Mouse (Mus musculus): ENCODE results near the gene Crygs. TPM values are rescaled to one million over a fixed set of nuclear protein-coding genes. Genes with fewer than 3 reads are reported as not detected.
A peak's percentile ranks its signal among the peaks of the same experiment; 100 is the strongest.

Gene Crygs
- polyA plus RNA-seq, 1 experiment from 2014 or later: not detected

GRCm38 (mm10) chr16:22820731-22821130, 9.4 kb upstream of the Crygs start:
- H3K27me3 ChIP-seq: no peaks in the 10 kb centered on the region
- 66% methylated on average over 8 of the region's 8 CpGs for WGBS

GRCm38 (mm10) chr16:22807468-22808070, 3.8 kb downstream of the Crygs start:
- 16% methylated on average over 17 of the region's 17 CpGs for WGBS
- H3K4me2 ChIP-seq (replicated peaks): peak overlapping the region; percentile 25; the same call in 1 of the 2 replicates
- H3K27me3 ChIP-seq: peaks cover 33% of the 10 kb centered on the region
- H3K4me1 ChIP-seq: no peaks in the 10 kb centered on the region
- H3K27ac ChIP-seq: no peak overlapping the region
- no peaks in the 10 kb centered on the region for H3K36me3 ChIP-seq
- no peak overlapping the region for H3K4me3 ChIP-seq
- H3K9me3 ChIP-seq (replicated peaks): no peaks in the 10 kb centered on the region
- no peak for ATAC-seq (ENCODE audit: low FRiP score)
- no peak overlapping the region for H3K9ac ChIP-seq

More at GRCm38 (mm10) chr16:22820731-22821130, 9.4 kb upstream of the Crygs start:
- no peak for ATAC-seq (ENCODE audit: low FRiP score)
- Histone ChIP-seq H3K36me3 (peaks cover 24% of the 10 kb centered on the region), H3K4me2 (replicated peaks) (no peak overlapping the region), H3K4me3 (no peak overlapping the region), H3K27ac (no peak overlapping the region), H3K9ac (no peak overlapping the region), H3K9me3 (replicated peaks) (no peaks in the 10 kb centered on the region), H3K4me1 (no peaks in the 10 kb centered on the region)

GRCm38 (mm10) chr16:22802786-22803185, 8.6 kb downstream of the Crygs start:
- H3K36me3 ChIP-seq: no peaks in the 10 kb centered on the region
- H3K4me1 ChIP-seq: peaks cover 13% of the 10 kb centered on the region
- WGBS: 80% methylated on average over 7 of the region's 7 CpGs
- no peaks in the 10 kb centered on the region for H3K9me3 ChIP-seq (replicated peaks)
- H3K27ac ChIP-seq: no peak overlapping the region
- no peak for ATAC-seq (ENCODE audit: low FRiP score)
- no peak overlapping the region for H3K4me2 ChIP-seq (replicated peaks)
- H3K9ac ChIP-seq: no peak overlapping the region
- H3K4me3 ChIP-seq: no peak overlapping the region
- peaks cover 55% of the 10 kb centered on the region for H3K27me3 ChIP-seq

GRCm38 (mm10) chr16:22800849-22801109, 10.6 kb downstream of the Crygs start:
- peaks cover 71% of the 10 kb centered on the region for H3K27me3 ChIP-seq
- no peaks in the 10 kb centered on the region for H3K36me3 ChIP-seq
- 24% methylated on average over 5 of the region's 5 CpGs for WGBS
- H3K27ac ChIP-seq: no peak overlapping the region
- no peak overlapping the region for H3K4me3 ChIP-seq
- no peaks in the 10 kb centered on the region for H3K9me3 ChIP-seq (replicated peaks)
- H3K4me2 ChIP-seq (replicated peaks): no peak overlapping the region
- peaks cover 13% of the 10 kb centered on the region for H3K4me1 ChIP-seq
- peak; percentile 29; the same call in 1 of the 2 replicates for ATAC-seq (ENCODE audit: low FRiP score)
- no peak overlapping the region for H3K9ac ChIP-seq

GRCm38 (mm10) chr16:22800026-22800848, 11.1 kb downstream of the Crygs start:
- H3K4me3 ChIP-seq: no peak overlapping the region
- H3K4me2 ChIP-seq (replicated peaks): no peak overlapping the region
- H3K4me1 ChIP-seq: peaks cover 13% of the 10 kb centered on the region
- 19% methylated on average over 6 of the region's 6 CpGs for WGBS
- no peaks in the 10 kb centered on the region for H3K36me3 ChIP-seq
- no peak overlapping the region for H3K9ac ChIP-seq
- H3K27me3 ChIP-seq: peaks cover 74% of the 10 kb centered on the region
- peak; percentile 82 for ATAC-seq (ENCODE audit: low FRiP score)
- no peaks in the 10 kb centered on the region for H3K9me3 ChIP-seq (replicated peaks)
- no peak overlapping the region for H3K27ac ChIP-seq

GRCm38 (mm10) chr16:22798520-22798919, 12.9 kb downstream of the Crygs start:
- Histone ChIP-seq H3K9ac (no peak overlapping the region), H3K36me3 (no peaks in the 10 kb centered on the region), H3K4me2 (replicated peaks) (no peak overlapping the region), H3K27me3 (peaks cover 73% of the 10 kb centered on the region), H3K27ac (no peak overlapping the region), H3K9me3 (replicated peaks) (no peaks in the 10 kb centered on the region), H3K4me1 (peaks cover 13% of the 10 kb centered on the region), H3K4me3 (no peak overlapping the region)
- 83% methylated on average over 3 of the region's 3 CpGs for WGBS
- no peak for ATAC-seq (ENCODE audit: low FRiP score)

GRCm38 (mm10) chr16:22797521-22797920, 13.9 kb downstream of the Crygs start:
- no peak overlapping the region for H3K4me2 ChIP-seq (replicated peaks)
- H3K27me3 ChIP-seq: peaks cover 72% of the 10 kb centered on the region
- H3K4me1 ChIP-seq: peaks cover 13% of the 10 kb centered on the region

GRCm38 (mm10) chr16:22795497-22795896, 15.9 kb downstream of the Crygs start:
- no peak for ATAC-seq (ENCODE audit: low FRiP score)
- H3K9me3 ChIP-seq (replicated peaks): no peaks in the 10 kb centered on the region
- peaks cover 65% of the 10 kb centered on the region for H3K27me3 ChIP-seq
- whole genome bisulfite sequencing: 54% methylated on average over 3 of the region's 3 CpGs
- H3K36me3 ChIP-seq: no peaks in the 10 kb centered on the region
- H3K27ac ChIP-seq: no peak overlapping the region
- H3K4me3 ChIP-seq: no peak overlapping the region
- H3K4me2 ChIP-seq (replicated peaks): no peak overlapping the region
- H3K9ac ChIP-seq: no peak overlapping the region
- H3K4me1 ChIP-seq: peaks cover 8% of the 10 kb centered on the region

More at GRCm38 (mm10) chr16:22797521-22797920, 13.9 kb downstream of the Crygs start:
- 83% methylated on average over 5 of the region's 5 CpGs for WGBS
- no peaks in the 10 kb centered on the region for H3K36me3 ChIP-seq
- H3K9ac ChIP-seq: no peak overlapping the region
- H3K27ac ChIP-seq: no peak overlapping the region
- H3K4me3 ChIP-seq: no peak overlapping the region
- H3K9me3 ChIP-seq (replicated peaks): no peaks in the 10 kb centered on the region
- ATAC-seq (ENCODE audit: low FRiP score): no peak

- Histone ChIP-seq H3K4me2 (replicated peaks) (no peak overlapping the region), H3K4me3 (no peak overlapping the region), H3K9me3 (replicated peaks) (no peaks in the 10 kb centered on the region), H3K4me1 (peaks cover 5% of the 10 kb centered on the region; the same call in 1 of the 2 replicates), H3K27ac (no peak overlapping the region), H3K27me3 (peaks cover 35% of the 10 kb centered on the region), H3K36me3 (no peaks in the 10 kb centered on the region), H3K9ac (no peak overlapping the region)
- 10% methylated on average over 2 of the region's 2 CpGs for WGBS
- no peak for ATAC-seq (ENCODE audit: low FRiP score)
Measured at GRCm38 (mm10) chr16:22791235-22791634, 20.1 kb downstream of the Crygs start.

GRCm38 (mm10) chr16:22789908-22790367, 21.4 kb downstream of the Crygs start:
- no peak overlapping the region for H3K4me3 ChIP-seq
- peaks cover 5% of the 10 kb centered on the region; the same call in 1 of the 2 replicates for H3K4me1 ChIP-seq
- H3K36me3 ChIP-seq: no peaks in the 10 kb centered on the region
- H3K4me2 ChIP-seq (replicated peaks): no peak overlapping the region
- 52% methylated on average over 10 of the region's 10 CpGs for WGBS
- H3K9me3 ChIP-seq (replicated peaks): no peaks in the 10 kb centered on the region
- H3K9ac ChIP-seq: no peak overlapping the region
- H3K27ac ChIP-seq: no peak overlapping the region
- peaks cover 25% of the 10 kb centered on the region for H3K27me3 ChIP-seq
- ATAC-seq (ENCODE audit: low FRiP score): no peak

- no peak for ATAC-seq (ENCODE audit: low FRiP score)
- Histone ChIP-seq H3K36me3 (no peaks in the 10 kb centered on the region), H3K9me3 (replicated peaks) (no peaks in the 10 kb centered on the region), H3K4me1 (no peaks in the 10 kb centered on the region), H3K4me2 (replicated peaks) (no peak overlapping the region), H3K27ac (no peak overlapping the region), H3K9ac (no peak overlapping the region), H3K4me3 (no peak overlapping the region), H3K27me3 (no peaks in the 10 kb centered on the region)
- WGBS: 81% methylated on average over 5 of the region's 5 CpGs
Measured at GRCm38 (mm10) chr16:22782686-22783085, 28.7 kb downstream of the Crygs start.

- Histone ChIP-seq H3K4me2 (replicated peaks) (no peak overlapping the region), H3K4me3 (no peak overlapping the region), H3K27me3 (no peaks in the 10 kb centered on the region), H3K9me3 (replicated peaks) (no peaks in the 10 kb centered on the region), H3K36me3 (no peaks in the 10 kb centered on the region), H3K9ac (no peak overlapping the region), H3K4me1 (no peaks in the 10 kb centered on the region), H3K27ac (no peak overlapping the region)
- ATAC-seq (ENCODE audit: low FRiP score): no peak
- 87% methylated on average over 3 of the region's 3 CpGs for WGBS
Measured at GRCm38 (mm10) chr16:22779228-22779835, 32.0 kb downstream of the Crygs start.

Data from hindbrain, embryonic 12.5 days (tissue).